Mouse (Mus musculus): ENCODE data around the gene Cfap57. TPM values are rescaled to one million over a fixed set of nuclear protein-coding genes. Genes with fewer than 3 reads are reported as not detected.

Gene Cfap57
- total RNA-seq (2012; rRNA removed) (not detected in 2 replicates), total RNA-seq (2014; rRNA removed) (not detected in 2 replicates), polyA plus RNA-seq (2012; ENCODE audit: insufficient read length, low read depth) (not detected in 2 replicates)

DNA sequence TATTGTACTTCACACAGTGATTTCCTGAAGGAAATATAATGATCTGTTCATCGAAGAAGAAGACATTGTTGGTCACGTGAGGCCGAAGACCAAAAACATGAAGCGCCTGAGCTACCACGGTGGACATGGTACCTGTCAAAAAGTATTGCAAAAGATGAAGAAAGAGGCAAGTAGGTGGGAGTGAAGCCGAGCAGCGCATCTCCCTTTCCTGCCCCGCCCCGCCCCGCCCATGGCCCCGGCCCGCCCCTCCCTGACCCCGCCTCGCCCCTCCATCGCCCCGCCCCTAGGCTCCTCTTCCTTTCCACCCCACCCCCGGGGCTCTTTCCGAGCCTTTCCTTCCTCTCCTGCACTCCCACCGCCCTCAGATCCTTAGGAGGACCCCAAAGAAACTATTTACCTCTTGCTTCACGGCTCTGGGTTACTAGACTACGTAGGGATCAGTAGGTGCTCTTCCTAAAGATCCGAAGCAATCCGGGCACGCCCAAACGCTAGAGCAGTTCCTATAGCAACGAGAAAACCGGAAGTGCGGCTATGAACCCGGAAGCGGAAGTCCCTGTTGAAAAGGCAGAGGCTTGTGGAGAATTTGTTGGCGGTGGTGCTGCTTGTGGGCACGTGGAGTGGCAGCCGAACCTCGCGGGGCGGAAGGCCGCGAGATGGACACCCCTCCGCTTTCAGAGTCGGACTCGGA lies at the start of gene Cfap57, which contains the start of gene Ebna1bp2:
Gene Cfap57, minus strand, starts transcription at position 499 of the 688 bp plus-strand sequence.
Gene Ebna1bp2, plus strand, starts transcription at position 521 of the 688 bp plus-strand sequence.
- H3K4me3 ChIP-seq (replicated peaks in 1 of 3; ENCODE audit: low read depth in 2 of 3, low read length in 2 of 3, poor library complexity in 1 of 3), result peak within 1 kb of the TSS; percentile 78 to 97 (median 93)
- H3K4me1 ChIP-seq (ENCODE audit: control insufficient read depth in 1 of 2, insufficient read depth in 2 of 2), result peaks cover 5 to 11% of the 10 kb centered on the region in 2 experiments
- in situ Hi-C loops (cut with MboI; ENCODE audit: low pct_ligation_motif_present, low pct_unique_long_range_greater_than_20kb, low sequenced_read_pairs) (no loop called here), dilution Hi-C loops (cut with MboI; ENCODE audit: extremely low pct_ligation_motif_present, extremely low pct_unique_long_range_greater_than_20kb, low sequenced_read_pairs) (no loop called here)
- H3K9me3 ChIP-seq (replicated peaks; ENCODE audit: low read length), result peaks cover 22% of the 10 kb centered on the region
- TF ChIP-seq NRF1 (IDR thresholded peaks at IDR 0.05; ENCODE audit: low read depth, low read length) (no peak), POLR2AphosphoS2 (IDR thresholded peaks at IDR 0.05; ENCODE audit: low read depth, low read length) (peak; percentile 87), UBTF (IDR thresholded peaks at IDR 0.05; ENCODE audit: low read depth, low read length) (no peak), PAX5 (IDR thresholded peaks at IDR 0.05; ENCODE audit: low read length) (no peak), KAT2A (IDR thresholded peaks at IDR 0.05; ENCODE audit: insufficient replicate concordance, low read length) (peak; percentile 76; the same call in 1 of the 2 replicates), MYC (IDR thresholded peaks at IDR 0.05; ENCODE audit: low read depth, low read length) (peak; percentile 98), CHD2 (IDR thresholded peaks at IDR 0.05; ENCODE audit: low read length) (peak; percentile 77), BHLHE40 (IDR thresholded peaks at IDR 0.05; ENCODE audit: low read depth, low read length) (peak; percentile 58), RCOR1 (conservative IDR thresholded peaks at IDR 0.05; ENCODE audit: low read depth, low read length) (no peak), HCFC1 (IDR thresholded peaks at IDR 0.05; ENCODE audit: low read depth, low read length) (peak; percentile 89), MAZ (IDR thresholded peaks at IDR 0.05; ENCODE audit: low read depth, low read length) (peak; percentile 88), CHD1 (IDR thresholded peaks at IDR 0.05; ENCODE audit: low read depth, low read length) (no peak), TBP (conservative IDR thresholded peaks at IDR 0.05; ENCODE audit: low read depth, low read length) (no peak; the same call in 1 of the 2 replicates), ELF1 (IDR thresholded peaks at IDR 0.05; ENCODE audit: low read depth, low read length) (peak; percentile 99), MAX (IDR thresholded peaks at IDR 0.05; ENCODE audit: low read length) (peak; percentile 96), POLR2A (IDR thresholded peaks at IDR 0.05; ENCODE audit: low read depth, low read length) (peak; percentile 90), RAD21 (IDR thresholded peaks at IDR 0.05; ENCODE audit: low read depth, low read length) (no peak), GABPA (IDR thresholded peaks at IDR 0.05; ENCODE audit: insufficient replicate concordance, low read depth, low read length) (no peak), ZC3H11A (IDR thresholded peaks at IDR 0.05; ENCODE audit: low read depth, low read length) (no peak), ZMIZ1 (IDR thresholded peaks at IDR 0.05; ENCODE audit: low read depth, low read length) (peak; percentile 63; the same call in 1 of the 2 replicates), ZNF384 (IDR thresholded peaks at IDR 0.05; ENCODE audit: low read depth, low read length) (no peak), USF1 (IDR thresholded peaks at IDR 0.05; ENCODE audit: low read depth, low read length) (peak; percentile 39), JUND (conservative IDR thresholded peaks at IDR 0.05; ENCODE audit: low read depth, low read length) (no peak), MAFK (IDR thresholded peaks at IDR 0.05; ENCODE audit: insufficient replicate concordance, low read length) (no peak), SIN3A (IDR thresholded peaks at IDR 0.05; ENCODE audit: low read length) (peak; percentile 100), IRF4 (IDR thresholded peaks at IDR 0.05; ENCODE audit: low read depth, low read length) (peak; percentile 21; the same call in 1 of the 2 replicates), EP300 (IDR thresholded peaks at IDR 0.05; ENCODE audit: low read length) (no peak), TCF12 (IDR thresholded peaks at IDR 0.05; ENCODE audit: low read depth, low read length) (peak; percentile 77), CTCF (conservative IDR thresholded peaks at IDR 0.05 in 1 of 2, IDR thresholded peaks at IDR 0.05 in 1 of 2; ENCODE audit: low read depth in 2 of 2, low read length in 2 of 2) (no peak), MEF2A (IDR thresholded peaks at IDR 0.05; ENCODE audit: borderline replicate concordance, low read depth, low read length) (no peak), USF2 (conservative IDR thresholded peaks at IDR 0.05; ENCODE audit: low read depth, low read length) (peak; percentile 13; the same call in 1 of the 2 replicates), ZKSCAN1 (IDR thresholded peaks at IDR 0.05; ENCODE audit: borderline replicate concordance, low read depth, low read length) (no peak), NELFE (IDR thresholded peaks at IDR 0.05; ENCODE audit: low read depth, low read length) (peak; percentile 91), ETS1 (conservative IDR thresholded peaks at IDR 0.05; ENCODE audit: low read depth, low read length) (no peak), E2F4 (IDR thresholded peaks at IDR 0.05; ENCODE audit: insufficient replicate concordance, low read depth, low read length) (no peak), JUN (IDR thresholded peaks at IDR 0.05; ENCODE audit: insufficient read depth, low read depth, low read length) (no peak), MXI1 (IDR thresholded peaks at IDR 0.05; ENCODE audit: low read depth, low read length) (peak; percentile 100), SMC3 (IDR thresholded peaks at IDR 0.05; ENCODE audit: low read depth, low read length) (no peak)
- peak; percentile 96 for DNase-seq (ENCODE audit: extremely low read depth)
- peak within 1 kb of the TSS; percentile 70 for H3K9ac ChIP-seq (ENCODE audit: insufficient read depth, low read depth)
- H3K27ac ChIP-seq (ENCODE audit: insufficient read depth, low read depth), result 0 out of 2 replicates have a peak within 1 kb of the TSS, but pooled peaks have one; percentile 11
- H3K36me3 ChIP-seq (replicated peaks in 1 of 2; ENCODE audit: control insufficient read depth in 1 of 2, insufficient read depth in 1 of 2, low read length in 1 of 2), result peaks cover 26 to 28% of the 10 kb centered on the region in 2 experiments
- peak within 1 kb of the TSS; percentile 99 for H3K4me2 ChIP-seq (ENCODE audit: insufficient read depth, low read depth, poor library complexity, severe bottlenecking)
- H3K79me2 ChIP-seq (replicated peaks; ENCODE audit: control insufficient read depth, extremely low read depth, insufficient read depth, poor library complexity, severe bottlenecking), result peaks cover 24% of the 10 kb centered on the region
- peaks cover 15% of the 10 kb centered on the region for H3K27me3 ChIP-seq (replicated peaks)
